Mouse (Mus musculus): ENCODE measurements around the gene Pgls. TPM values are rescaled to one million over a fixed set of nuclear protein-coding genes. Genes with fewer than 3 reads are reported as not detected.

The Pgls gene
- total RNA-seq, 2 experiments from 2014 or later, result 63.1 to 75.1 TPM

DNA sequence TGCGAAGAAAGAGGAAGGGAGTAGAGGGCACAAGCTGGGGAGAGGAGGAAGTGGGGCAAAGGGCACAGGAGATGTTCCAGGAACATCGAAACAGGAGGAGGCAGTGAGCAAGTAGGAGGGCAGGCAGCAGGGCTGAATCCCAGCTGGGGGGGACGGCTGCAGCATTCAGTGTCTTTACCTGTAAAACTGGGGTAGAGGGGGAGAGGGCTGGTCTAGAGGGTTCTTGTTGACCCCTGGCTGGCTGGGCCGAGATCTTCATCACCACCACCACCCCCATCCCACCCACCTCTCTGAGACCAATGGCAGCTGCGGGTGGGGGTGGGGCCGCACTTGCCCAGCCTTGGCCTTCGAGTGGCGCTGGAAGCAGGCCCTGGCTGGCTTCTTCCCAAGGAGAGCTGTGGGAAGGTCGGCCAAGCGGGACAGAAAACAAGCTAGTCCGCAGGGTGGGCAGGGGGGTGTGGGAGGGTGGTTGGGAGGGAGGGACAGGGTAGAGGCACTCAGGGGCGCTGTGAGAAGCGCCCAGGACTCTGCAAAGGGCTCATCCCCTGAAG lies 23.5 kb upstream of the Pgls start, which contains the start of gene Slc27a1:
Slc27a1 (plus strand) TSS at position 496 of the 551 bp plus-strand sequence.
- intact Hi-C loops (cut with DNase I), result no loop called here
- peak in 1 of 2 experiments; percentile 86 for DNase-seq (ENCODE audit: extremely low spot score in 1 of 2, low spot score in 2 of 2)

DNA sequence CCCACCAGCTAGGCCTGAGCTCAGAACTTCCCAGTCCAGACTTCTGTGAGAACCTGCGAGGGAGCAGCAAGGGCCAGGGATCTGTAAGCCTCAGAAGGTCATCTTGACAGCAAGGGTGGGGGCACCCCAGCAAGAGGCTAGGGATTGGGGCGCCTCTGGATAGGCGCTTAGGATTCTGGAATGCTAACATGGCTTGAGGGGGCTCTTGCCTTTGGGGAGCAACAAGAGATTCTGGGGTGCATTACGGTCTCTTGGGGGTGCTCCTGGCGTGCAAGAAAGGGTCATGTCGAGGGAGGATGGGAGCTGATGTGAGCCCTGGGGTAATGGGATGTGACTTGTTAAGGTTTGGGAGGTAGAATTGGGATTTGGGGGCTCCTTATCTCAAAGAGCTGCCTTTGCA lies 23.0 kb upstream of the Pgls start:
- intact Hi-C loops (cut with DNase I), result no loop called here
- DNase-seq (ENCODE audit: extremely low spot score in 1 of 2, low spot score in 2 of 2), result no peak

DNA sequence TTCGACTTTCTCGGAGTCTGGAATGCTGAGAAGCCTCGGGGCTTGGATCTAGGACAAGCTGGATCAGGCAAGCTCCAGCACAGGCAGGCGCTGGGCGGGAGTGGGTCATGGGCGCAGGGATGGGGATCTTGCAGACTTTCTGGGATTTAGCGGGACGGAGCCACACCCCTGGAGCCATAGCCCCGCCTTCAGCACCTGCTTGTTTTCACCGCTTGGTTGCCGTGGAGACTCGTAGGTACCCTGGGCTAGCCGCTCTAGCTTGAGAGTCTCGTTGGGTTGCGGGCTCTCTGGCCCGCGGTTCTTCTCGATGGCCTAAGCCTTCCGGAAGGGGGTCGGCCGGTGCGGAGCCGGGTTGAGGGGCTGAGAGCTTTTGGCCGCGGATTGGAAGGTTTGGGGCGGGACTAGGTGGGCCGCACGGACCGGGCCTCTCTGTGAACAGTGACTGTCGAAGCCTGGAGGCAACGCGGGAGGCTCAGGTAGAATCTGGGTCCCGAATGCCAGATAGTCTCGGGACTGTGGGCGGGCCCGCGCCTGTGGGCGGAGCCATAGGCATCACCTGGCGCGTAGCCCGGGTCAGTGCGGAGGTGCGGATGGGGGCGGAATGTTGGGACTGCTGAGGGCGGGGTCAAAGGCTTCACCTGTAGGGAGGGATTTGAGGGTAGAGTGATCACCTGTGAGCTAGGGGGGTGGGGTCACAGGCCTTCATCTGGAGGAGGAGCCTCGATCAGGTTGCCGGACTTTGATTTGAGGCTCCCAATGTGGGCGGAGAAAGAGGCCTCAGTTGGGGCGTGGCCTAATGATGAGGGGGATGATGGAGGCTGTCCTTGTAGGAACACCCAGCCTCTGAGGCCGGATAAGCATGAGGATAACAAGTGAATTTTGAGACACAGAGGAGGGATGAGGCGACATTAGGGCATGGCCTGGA lies 22.3 kb upstream of the Pgls start:
- intact Hi-C loops (cut with DNase I), result no loop called here
- DNase-seq (ENCODE audit: extremely low spot score in 1 of 2, low spot score in 2 of 2), result peak; percentile 89 to 90

DNA sequence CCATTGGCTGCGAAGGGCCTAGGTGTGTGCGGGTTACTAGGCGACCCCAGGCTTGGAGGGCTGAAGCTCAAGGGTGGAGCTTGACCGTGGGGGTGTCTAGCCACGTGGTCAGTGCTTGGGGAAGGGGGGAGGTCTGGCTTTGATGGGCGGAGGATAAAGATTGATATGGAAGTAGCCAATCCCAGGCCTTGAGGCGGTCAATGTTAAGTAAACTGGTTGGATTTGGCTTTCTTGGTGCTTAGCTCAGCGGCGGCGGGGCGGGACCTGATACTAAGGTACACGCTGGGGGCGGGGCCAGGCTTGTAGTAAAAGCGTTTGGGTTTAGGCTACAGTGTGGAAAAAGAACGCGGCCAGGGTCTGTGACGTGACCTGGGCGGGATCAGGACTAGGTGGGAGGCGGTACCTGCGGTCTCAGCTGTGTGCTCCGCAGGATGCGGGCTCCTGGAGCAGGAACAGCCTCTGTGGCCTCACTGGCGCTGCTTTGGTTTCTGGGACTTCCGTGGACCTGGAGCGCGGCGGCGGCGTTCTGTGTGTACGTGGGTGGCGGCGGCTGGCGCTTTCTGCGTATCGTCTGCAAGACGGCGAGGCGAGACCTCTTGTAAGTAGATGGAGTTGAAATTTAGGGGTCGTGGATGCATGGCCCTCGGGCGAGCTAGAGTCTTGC lies 21.6 kb upstream of the Pgls start:
- peak; percentile 94 to 95 for DNase-seq (ENCODE audit: extremely low spot score in 1 of 2, low spot score in 2 of 2)
- intact Hi-C loops (cut with DNase I), result no loop called here

GRCm38 (mm10) chr8:71572077-71572476 lies 19.9 kb upstream of the Pgls start:
- no peak for DNase-seq (ENCODE audit: extremely low spot score in 1 of 2, low spot score in 2 of 2)
- intact Hi-C loops (cut with DNase I), result no loop called here

DNA sequence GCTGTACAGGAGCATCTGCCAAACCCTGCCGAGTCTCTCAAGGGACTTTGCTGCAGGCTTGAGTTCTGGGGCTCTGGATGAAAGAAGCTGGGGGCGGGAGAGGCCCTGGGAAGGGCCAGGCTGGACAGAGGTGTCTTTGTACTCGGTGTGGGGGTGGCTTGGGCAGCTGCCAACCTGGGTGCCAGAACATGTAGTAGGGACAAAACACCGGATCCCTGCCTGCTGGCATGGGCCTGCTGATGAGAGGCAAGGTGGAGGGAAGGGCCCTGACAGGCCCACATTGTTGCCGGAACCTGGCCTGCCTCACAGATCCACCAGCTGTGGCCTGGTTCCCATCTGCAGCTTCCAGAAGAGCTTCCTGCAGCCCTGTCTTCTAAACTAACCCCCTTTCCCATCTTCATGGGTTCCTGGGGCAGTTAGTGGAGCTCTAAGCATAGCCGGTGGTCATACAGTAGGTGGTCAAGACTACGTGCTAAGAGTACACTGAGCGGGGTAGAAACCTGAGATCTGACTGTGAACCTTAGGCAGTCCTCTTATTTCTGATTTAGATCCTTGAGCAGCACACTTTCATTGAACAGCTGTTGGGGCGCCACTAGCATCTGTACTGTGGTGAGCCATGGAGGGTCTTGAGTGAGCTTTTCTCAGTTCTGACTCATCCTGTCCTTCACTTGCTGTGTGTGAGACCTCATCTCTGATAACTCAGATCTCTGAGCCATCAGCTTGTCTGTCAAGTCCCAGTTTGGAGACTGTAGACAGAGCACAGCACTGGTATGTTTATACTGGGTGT lies 18.9 kb upstream of the Pgls start:
- intact Hi-C loops (cut with DNase I), result no loop called here

GRCm38 (mm10) chr8:71574426-71574825 lies 17.6 kb upstream of the Pgls start:
- intact Hi-C loops (cut with DNase I), result no loop called here
- no peak for DNase-seq (ENCODE audit: extremely low spot score in 1 of 2, low spot score in 2 of 2)

More for the DNA sequence above, 18.9 kb upstream of the Pgls start:
- DNase-seq (ENCODE audit: extremely low spot score in 1 of 2, low spot score in 2 of 2), result peak; percentile 87 to 91

DNA sequence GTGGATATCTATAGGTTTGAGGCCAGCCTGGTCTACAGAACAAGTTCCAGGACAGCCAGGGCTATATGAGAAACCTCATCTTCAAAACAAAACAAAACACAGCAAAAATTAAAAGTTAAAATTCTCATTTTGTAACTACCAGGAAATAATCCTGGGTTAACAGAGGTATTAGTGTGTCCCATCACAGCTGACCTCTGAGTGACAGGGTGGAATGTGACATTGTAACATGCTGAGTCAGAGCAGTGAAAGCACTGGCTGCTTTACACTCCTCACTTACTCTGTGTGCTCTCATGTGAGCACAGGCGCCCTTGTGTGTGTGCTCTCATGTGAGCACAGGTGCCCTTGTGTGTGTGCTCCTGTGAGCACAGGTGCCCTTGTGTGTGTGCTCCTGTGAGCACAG lies 17.0 kb upstream of the Pgls start:
- DNase-seq (ENCODE audit: extremely low spot score in 1 of 2, low spot score in 2 of 2), result no peak
- intact Hi-C loops (cut with DNase I), result no loop called here

- no peak for DNase-seq (ENCODE audit: extremely low spot score in 1 of 2, low spot score in 2 of 2)
- intact Hi-C loops (cut with DNase I), result no loop called here
These were observed 14.1 kb upstream of the Pgls start for GRCm38 (mm10) chr8:71577856-71578387.

DNA sequence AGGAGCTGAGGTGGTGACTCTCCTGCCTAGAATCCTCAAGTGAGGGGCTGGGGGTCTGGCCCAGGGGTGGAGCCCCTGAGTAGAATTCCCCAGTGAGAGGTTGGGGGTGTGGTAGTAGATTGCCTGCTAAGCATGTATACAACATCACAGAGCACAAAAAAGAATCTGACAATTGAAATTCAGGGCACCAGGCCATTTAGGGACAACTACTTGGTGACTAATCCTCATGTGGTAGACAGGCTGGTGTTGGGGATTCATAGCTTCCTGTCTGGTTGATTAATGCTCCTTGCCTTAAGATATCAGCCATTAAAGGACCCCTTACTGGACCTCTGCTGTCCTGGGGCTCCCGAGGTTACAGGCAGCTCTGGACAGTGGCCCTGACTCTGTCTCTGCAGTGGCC lies 13.0 kb upstream of the Pgls start:
- intact Hi-C loops (cut with DNase I), result no loop called here
- DNase-seq (ENCODE audit: extremely low spot score in 1 of 2, low spot score in 2 of 2), result no peak

DNA sequence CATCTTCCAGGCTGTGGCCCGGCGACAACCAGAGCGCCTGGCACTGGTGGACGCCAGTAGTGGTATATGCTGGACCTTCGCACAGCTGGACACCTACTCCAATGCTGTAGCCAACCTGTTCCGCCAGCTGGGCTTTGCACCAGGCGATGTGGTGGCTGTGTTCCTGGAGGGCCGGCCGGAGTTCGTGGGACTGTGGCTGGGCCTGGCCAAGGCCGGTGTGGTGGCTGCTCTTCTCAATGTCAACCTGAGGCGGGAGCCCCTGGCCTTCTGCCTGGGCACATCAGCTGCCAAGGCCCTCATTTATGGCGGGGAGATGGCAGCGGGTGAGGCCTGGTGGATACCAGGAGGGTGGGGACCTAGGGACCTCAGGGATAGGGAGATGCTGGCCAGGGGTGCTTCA lies 12.5 kb upstream of the Pgls start:
- DNase-seq (ENCODE audit: extremely low spot score in 1 of 2, low spot score in 2 of 2), result no peak
- intact Hi-C loops (cut with DNase I), result no loop called here

- no peak for DNase-seq (ENCODE audit: extremely low spot score in 1 of 2, low spot score in 2 of 2)
- intact Hi-C loops (cut with DNase I), result no loop called here
These were observed 11.8 kb upstream of the Pgls start for GRCm38 (mm10) chr8:71580201-71580600.

- DNase-seq (ENCODE audit: extremely low spot score in 1 of 2, low spot score in 2 of 2), result peak in 1 of 2 experiments; percentile 70
- intact Hi-C loops (cut with DNase I), result no loop called here
These were observed 5.1 kb upstream of the Pgls start for GRCm38 (mm10) chr8:71586891-71587290.

DNA sequence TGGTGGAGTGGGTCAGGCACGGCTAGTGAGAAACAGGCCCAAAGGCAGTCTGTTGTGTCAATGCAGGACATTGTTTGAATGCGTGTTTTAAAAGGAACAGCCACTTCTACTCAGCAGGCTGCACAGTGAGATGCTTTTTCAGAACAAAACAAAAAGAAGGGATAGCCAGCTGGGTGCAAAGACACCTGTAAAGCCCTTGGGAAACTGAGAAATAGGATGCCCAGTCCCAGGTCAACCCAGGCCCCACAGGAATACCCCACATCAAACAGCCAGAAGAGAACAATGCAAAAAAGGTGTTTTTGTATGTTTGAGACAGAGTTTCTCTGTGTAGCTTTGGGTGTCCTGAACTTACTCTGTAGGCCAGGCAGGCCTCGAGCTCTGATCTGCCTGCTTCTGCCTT lies 3.2 kb upstream of the Pgls start:
- no peak for DNase-seq (ENCODE audit: extremely low spot score in 1 of 2, low spot score in 2 of 2)
- intact Hi-C loops (cut with DNase I), result no loop called here

GRCm38 (mm10) chr8:71591017-71591416 lies 959 bp upstream of the Pgls start:
- intact Hi-C loops (cut with DNase I), result no loop called here
- no peak for DNase-seq (ENCODE audit: extremely low spot score in 1 of 2, low spot score in 2 of 2)

GRCm38 (mm10) chr8:71592374-71593170 lies 596 bp downstream of the Pgls start:
- intact Hi-C loops (cut with DNase I), result no loop called here
- DNase-seq (ENCODE audit: extremely low spot score in 1 of 2, low spot score in 2 of 2), result peak; percentile 73 to 86

DNA sequence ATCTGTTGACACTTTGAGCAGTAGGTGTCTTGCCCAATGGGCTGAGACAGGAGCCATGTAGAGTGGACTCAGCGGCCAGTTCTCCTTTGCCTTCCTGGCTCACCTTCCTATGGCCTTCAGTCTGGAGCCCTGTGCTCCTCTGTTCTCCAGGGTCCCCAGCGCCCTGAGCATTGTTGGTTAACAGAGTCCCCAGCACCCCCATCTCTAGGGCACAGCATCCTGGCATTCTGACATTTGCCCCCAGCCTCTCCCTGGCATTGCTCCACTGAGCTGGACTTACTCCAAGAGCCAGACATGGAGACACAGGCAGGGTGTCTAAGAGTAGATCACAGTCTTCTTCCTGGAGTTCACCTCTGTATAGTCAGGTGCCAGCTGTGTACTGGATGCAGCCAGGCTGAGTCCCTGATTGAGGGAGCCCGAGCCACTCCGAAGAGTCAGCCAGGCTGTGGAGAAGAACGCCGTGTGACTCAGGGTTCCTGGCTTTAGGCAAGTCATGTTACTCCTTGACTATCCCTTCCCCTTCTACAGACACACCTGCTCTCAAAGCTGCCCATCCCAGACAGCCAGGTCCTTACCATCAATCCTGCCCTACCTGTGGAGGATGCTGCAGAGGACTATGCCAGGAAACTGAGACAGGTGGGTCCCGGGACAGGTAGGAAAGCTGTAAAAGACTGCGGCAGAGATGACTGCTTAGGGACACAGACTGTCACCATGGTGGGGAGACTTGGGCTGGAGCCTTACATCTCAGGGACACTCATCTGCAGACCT lies 1.8 kb downstream of the Pgls start:
- DNase-seq (ENCODE audit: extremely low spot score in 1 of 2, low spot score in 2 of 2), result peak in 1 of 2 experiments; percentile 34
- intact Hi-C loops (cut with DNase I), result no loop called here
